Mouse (Mus musculus) testis, adult 2 months (tissue): ENCODE measurements around the gene Csk.

Source experiments
- CTCF ChIP-seq: fragments of 200-500 bp; IDR thresholded peaks from 2 replicates; pipeline ENCODE4 v1.5.1; 2012; ENCODE audit warnings: low read depth, mild to moderate bottlenecking, inconsistent platforms, low read length, moderate library complexity; ENCODE audit not compliant: control insufficient read depth, insufficient read depth, insufficient replicate concordance
- POLR2A ChIP-seq: fragments of 200-500 bp; IDR thresholded peaks from 2 replicates; pipeline ENCODE4 v1.6.1; 2012; ENCODE audit warnings: low read depth, mild to moderate bottlenecking, inconsistent platforms, low read length, moderate library complexity; ENCODE audit not compliant: control insufficient read depth

DNA sequence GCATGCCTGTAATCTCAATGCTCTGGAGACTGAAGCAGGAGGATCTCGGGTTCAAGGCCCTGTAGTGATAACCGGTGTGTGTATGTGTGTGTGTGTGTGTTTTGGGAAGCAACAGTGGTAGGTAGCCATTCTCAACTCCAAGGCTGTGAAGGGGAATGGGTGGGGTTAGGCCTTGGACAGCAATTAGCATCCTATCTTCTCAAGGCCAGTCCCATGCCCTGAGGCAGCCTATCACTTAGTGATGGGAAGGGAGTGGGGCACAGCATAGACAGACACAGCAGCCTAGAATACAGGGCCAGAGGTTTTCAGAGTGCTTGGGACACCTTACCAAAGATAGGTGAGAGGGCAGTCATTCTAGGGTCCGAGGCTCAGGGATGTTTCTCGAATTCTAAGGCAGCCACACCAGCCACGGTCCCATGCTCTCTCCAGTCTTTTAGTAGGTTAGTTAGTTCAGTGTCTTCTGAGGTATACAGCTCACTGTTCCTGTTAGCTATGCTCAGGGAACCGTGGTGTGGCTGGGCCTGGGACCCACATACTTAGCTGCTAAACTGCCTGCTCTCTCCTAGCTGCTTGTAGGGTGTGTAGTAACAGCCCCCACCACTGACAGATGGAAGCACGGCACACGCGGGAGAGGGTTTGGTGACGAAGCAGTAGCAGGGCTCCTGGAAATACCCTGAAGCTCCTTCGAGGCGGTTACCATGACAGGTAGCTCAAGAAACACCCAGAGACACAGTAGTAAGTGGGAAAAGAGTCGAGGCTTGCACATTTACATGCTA lies 11.5 kb downstream of the Csk start:
- TF ChIP-seq CTCF (no peak), POLR2A (no peak)
